Mouse (Mus musculus) lung, postnatal 14 days (tissue): Measurements from ENCODE around the gene Dnase1l3.
A peak's percentile ranks its signal among the peaks of the same experiment; 100 is the strongest.

ENCODE experiments used
- DNase-seq: peaks from one replicate; pipeline ENCODE4 v3.0.0; 2021

Dnase1l3 gene

GRCm38 (mm10) chr14:7929029-7929428, 65.3 kb downstream of the Dnase1l3 start:
- no peak for DNase-seq

- no peak for DNase-seq
Measured at GRCm38 (mm10) chr14:7928362-7928761, 66.0 kb downstream of the Dnase1l3 start.

GRCm38 (mm10) chr14:7923635-7924034, 70.7 kb downstream of the Dnase1l3 start:
- no peak for DNase-seq

- DNase-seq: no peak
Measured at GRCm38 (mm10) chr14:7921459-7921858, 72.9 kb downstream of the Dnase1l3 start.

GRCm38 (mm10) chr14:7919921-7920320, 74.5 kb downstream of the Dnase1l3 start:
- peak; percentile 22 for DNase-seq

- DNase-seq: no peak
Measured at GRCm38 (mm10) chr14:7919309-7919708, 75.1 kb downstream of the Dnase1l3 start.

- DNase-seq: no peak
Measured at GRCm38 (mm10) chr14:7918150-7918991, 76.0 kb downstream of the Dnase1l3 start.
